Mouse (Mus musculus): ENCODE measurements at regions not wholly inside any gene's neighbourhood (a gene's known extent, or its start where the extent isn't known, plus 50 kb on each side); places are given as distances from the start of the nearest gene placed in this dataset.

DNA sequence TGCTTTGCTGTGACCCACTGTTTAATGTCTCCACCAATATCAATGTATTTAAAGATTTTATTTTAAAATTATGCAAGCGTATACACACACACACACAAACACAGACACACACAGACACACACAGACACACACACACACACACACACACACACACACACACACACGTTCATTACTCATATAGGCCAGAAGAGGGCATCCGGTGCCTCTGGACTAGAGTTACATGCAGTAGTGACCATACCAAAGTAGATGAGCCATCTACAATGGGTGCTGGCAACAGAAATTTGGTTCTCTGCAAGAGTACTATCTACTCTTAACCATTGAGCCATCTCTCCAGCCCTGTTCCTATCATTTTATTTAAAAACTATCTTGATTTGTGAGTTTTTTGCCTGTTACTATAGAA, 130.2 kb upstream of the Fstl4 start:
- Histone ChIP-seq H3K27me3 (replicated peaks; ENCODE audit: control insufficient read depth, insufficient read depth, low read length) (no peaks in the 10 kb centered on the region), H3K9ac (ENCODE audit: low read depth, low read length) (no peak overlapping the region), H3K9me3 (ENCODE audit: control insufficient read depth, low read length) (no peaks in the 10 kb centered on the region), H3K4me2 (ENCODE audit: low read depth, low read length) (no peak overlapping the region), H3K4me1 (ENCODE audit: control insufficient read depth, insufficient read depth, low read length) (no peaks in the 10 kb centered on the region), H3K4me3 (ENCODE audit: low read length) (no peak overlapping the region), H3K27ac (ENCODE audit: low read length) (no peak overlapping the region), H3K36me3 (ENCODE audit: control insufficient read depth, insufficient read depth, low read length) (no peaks in the 10 kb centered on the region)
- ATAC-seq, result no peak
- 73% methylated on average over 3 of the region's 3 CpGs for WGBS

DNA sequence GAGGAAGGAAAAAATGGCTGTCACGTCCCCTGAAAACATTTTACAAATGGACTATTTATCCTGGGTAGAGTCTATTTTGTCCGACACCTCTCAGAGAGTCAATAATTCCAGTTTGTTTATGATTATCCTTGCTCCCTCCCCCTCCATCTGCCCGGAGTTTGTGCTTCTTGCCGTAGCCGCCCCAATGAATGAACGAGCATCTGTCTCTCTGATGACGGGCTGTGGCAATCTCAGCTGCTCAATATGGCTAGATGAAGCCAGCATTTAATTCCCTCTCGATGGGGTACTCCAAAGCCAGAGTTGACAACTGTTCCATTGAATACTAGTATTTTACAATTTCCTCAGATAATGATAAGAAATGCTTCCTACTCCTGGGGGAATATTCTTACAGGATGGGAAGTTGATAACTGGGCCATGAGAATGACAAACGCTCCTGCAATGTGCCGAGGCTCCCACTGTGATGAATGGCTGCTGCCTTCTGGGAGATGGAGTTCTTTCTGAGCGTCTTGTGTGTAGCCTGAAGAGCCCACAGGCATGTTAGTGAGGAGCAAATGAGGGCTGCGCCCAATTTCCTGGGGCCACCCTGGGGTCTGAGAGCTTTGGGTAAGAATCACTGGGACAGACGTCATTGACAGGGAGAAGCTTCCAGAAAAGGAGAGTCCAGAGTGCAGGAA, 128.6 kb upstream of the Fstl4 start:
- no peak for ATAC-seq
- WGBS, result 53% methylated on average over 13 of the region's 13 CpGs
- no peaks in the 10 kb centered on the region for H3K4me1 ChIP-seq (ENCODE audit: control insufficient read depth, insufficient read depth, low read length)

DNA sequence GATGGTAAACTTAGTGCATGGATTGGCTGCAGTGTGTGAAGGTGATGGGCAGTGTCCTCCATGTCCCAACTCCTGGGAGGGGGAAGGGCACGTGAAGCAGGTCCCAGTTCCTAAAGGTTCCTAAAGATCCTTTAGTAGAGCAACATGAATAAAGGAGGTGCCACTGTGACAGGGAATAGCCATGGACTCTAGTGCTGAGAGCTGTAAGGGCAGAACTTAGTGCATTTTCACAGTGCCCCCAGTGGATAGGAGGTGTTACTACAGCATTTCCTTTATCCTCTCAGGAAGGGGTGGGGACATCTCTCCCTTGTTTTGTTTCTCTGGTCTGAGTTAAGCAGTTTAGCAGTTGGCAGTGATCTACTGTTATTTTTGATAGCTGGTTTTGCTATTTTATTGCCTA, 125.5 kb upstream of the Fstl4 start:
- Histone ChIP-seq H3K27ac (ENCODE audit: low read length) (no peak overlapping the region), H3K4me2 (ENCODE audit: low read depth, low read length) (no peak overlapping the region), H3K4me3 (ENCODE audit: low read length) (no peak overlapping the region), H3K27me3 (replicated peaks; ENCODE audit: control insufficient read depth, insufficient read depth, low read length) (no peaks in the 10 kb centered on the region), H3K9ac (ENCODE audit: low read depth, low read length) (no peak overlapping the region), H3K36me3 (ENCODE audit: control insufficient read depth, insufficient read depth, low read length) (no peaks in the 10 kb centered on the region), H3K4me1 (ENCODE audit: control insufficient read depth, insufficient read depth, low read length) (peaks cover 6% of the 10 kb centered on the region; the same call in 1 of the 2 replicates), H3K9me3 (ENCODE audit: control insufficient read depth, low read length) (no peaks in the 10 kb centered on the region)
- WGBS, result 89% methylated on average over 1 of the region's 1 CpGs
- no peak for ATAC-seq

More for the DNA sequence above, 128.6 kb upstream of the Fstl4 start:
- no peaks in the 10 kb centered on the region for H3K27me3 ChIP-seq (replicated peaks; ENCODE audit: control insufficient read depth, insufficient read depth, low read length)
- no peak overlapping the region for H3K4me3 ChIP-seq (ENCODE audit: low read length)
- no peak overlapping the region for H3K27ac ChIP-seq (ENCODE audit: low read length)
- H3K36me3 ChIP-seq (ENCODE audit: control insufficient read depth, insufficient read depth, low read length), result no peaks in the 10 kb centered on the region
- H3K4me2 ChIP-seq (ENCODE audit: low read depth, low read length), result no peak overlapping the region
- no peak overlapping the region for H3K9ac ChIP-seq (ENCODE audit: low read depth, low read length)
- no peaks in the 10 kb centered on the region for H3K9me3 ChIP-seq (ENCODE audit: control insufficient read depth, low read length)

DNA sequence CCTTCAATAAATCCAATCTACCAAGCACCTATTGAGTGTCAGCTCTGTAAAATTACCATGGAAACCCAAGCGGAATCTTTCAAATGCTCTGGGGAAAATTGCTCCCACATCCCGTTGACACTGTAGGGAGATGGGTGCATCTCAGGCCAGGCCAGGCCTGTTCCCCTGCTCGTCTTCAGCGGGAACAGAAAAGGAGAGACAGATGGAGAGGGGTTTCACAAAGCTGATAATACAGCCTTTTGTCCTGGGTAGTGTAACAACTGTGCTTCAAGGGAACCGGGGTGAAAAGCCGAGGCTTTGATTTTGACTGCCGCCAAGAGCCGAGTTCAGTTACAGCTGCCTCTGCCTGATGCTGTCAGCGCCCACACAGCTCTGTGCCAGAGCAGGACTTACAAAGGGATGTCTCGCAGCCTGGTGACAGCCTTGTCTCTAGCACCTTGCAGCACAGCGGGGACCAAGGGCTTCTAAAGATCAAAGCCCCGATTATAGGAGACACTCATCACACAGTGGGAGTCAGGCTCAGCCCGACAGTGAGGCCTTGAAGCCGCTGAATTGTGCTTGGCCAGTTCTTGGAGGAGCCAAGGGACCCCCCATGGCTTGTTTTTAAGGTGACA, 122.6 kb upstream of the Fstl4 start:
- WGBS, result 52% methylated on average over 14 of the region's 14 CpGs
- H3K36me3 ChIP-seq (ENCODE audit: control insufficient read depth, insufficient read depth, low read length), result no peaks in the 10 kb centered on the region
- no peaks in the 10 kb centered on the region for H3K9me3 ChIP-seq (ENCODE audit: control insufficient read depth, low read length)
- H3K4me1 ChIP-seq (ENCODE audit: control insufficient read depth, insufficient read depth, low read length), result peaks cover 12% of the 10 kb centered on the region
- H3K4me2 ChIP-seq (ENCODE audit: low read depth, low read length), result no peak overlapping the region
- no peak overlapping the region for H3K9ac ChIP-seq (ENCODE audit: low read depth, low read length)
- no peak overlapping the region for H3K27ac ChIP-seq (ENCODE audit: low read length)
- ATAC-seq, result no peak
- no peaks in the 10 kb centered on the region for H3K27me3 ChIP-seq (replicated peaks; ENCODE audit: control insufficient read depth, insufficient read depth, low read length)
- no peak overlapping the region for H3K4me3 ChIP-seq (ENCODE audit: low read length)

- no peak overlapping the region for H3K4me2 ChIP-seq (ENCODE audit: low read depth, low read length)
- H3K4me1 ChIP-seq (ENCODE audit: control insufficient read depth, insufficient read depth, low read length), result peaks cover 19% of the 10 kb centered on the region
- H3K27me3 ChIP-seq (replicated peaks; ENCODE audit: control insufficient read depth, insufficient read depth, low read length), result no peaks in the 10 kb centered on the region
- no peak overlapping the region for H3K9ac ChIP-seq (ENCODE audit: low read depth, low read length)
- H3K4me3 ChIP-seq (ENCODE audit: low read length), result no peak overlapping the region
- no peak overlapping the region for H3K27ac ChIP-seq (ENCODE audit: low read length)
- 18% methylated on average over 6 of the region's 6 CpGs for WGBS
- no peaks in the 10 kb centered on the region for H3K9me3 ChIP-seq (ENCODE audit: control insufficient read depth, low read length)
- no peaks in the 10 kb centered on the region for H3K36me3 ChIP-seq (ENCODE audit: control insufficient read depth, insufficient read depth, low read length)
- ATAC-seq, result peak; percentile 70
These were observed 120.2 kb upstream of the Fstl4 start for GRCm38 (mm10) chr11:52644081-52644768.

DNA sequence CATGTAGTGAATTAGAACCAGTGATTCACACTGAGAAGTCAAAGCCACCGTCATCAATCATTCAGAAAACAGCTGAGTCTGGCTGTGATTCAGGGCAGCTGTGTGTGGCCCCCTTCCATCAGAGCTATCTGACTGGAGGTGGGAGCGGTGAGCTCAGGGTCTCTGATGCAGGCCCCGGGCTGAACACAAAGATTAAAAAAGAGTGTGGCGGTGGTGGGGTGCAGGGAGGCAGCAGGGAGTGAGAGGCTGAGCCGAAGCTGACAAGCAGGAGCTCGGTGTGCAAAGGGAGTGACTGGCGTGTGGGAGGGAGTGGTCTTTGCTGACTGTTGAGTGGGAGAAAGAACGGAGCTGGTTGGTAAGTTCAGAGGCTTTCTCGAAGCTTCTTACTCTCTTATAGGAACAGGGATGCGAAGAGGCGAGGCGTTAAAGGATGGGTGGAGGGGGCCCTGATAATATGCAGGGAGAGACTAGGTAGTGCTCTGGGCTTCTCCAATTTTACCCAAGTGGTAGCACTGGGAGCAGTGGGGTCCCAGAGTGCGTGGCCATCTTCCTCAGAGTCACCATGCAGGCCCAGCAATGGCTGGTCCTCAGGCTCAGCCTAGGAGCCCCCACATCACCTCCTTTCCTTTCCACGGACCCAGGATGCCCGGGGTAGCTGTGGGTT, 116.1 kb upstream of the Fstl4 start:
- no peak for ATAC-seq
- Histone ChIP-seq H3K36me3 (ENCODE audit: control insufficient read depth, insufficient read depth, low read length) (no peaks in the 10 kb centered on the region), H3K4me2 (ENCODE audit: low read depth, low read length) (no peak overlapping the region), H3K27me3 (replicated peaks; ENCODE audit: control insufficient read depth, insufficient read depth, low read length) (no peaks in the 10 kb centered on the region), H3K4me1 (ENCODE audit: control insufficient read depth, insufficient read depth, low read length) (peaks cover 19% of the 10 kb centered on the region), H3K4me3 (ENCODE audit: low read length) (no peak overlapping the region), H3K27ac (ENCODE audit: low read length) (no peak overlapping the region), H3K9ac (ENCODE audit: low read depth, low read length) (no peak overlapping the region), H3K9me3 (ENCODE audit: control insufficient read depth, low read length) (no peaks in the 10 kb centered on the region)
- 45% methylated on average over 15 of the region's 15 CpGs for WGBS

- H3K4me1 ChIP-seq (ENCODE audit: control insufficient read depth, insufficient read depth, low read length), result peaks cover 13% of the 10 kb centered on the region
- no peaks in the 10 kb centered on the region for H3K36me3 ChIP-seq (ENCODE audit: control insufficient read depth, insufficient read depth, low read length)
- no peaks in the 10 kb centered on the region for H3K27me3 ChIP-seq (replicated peaks; ENCODE audit: control insufficient read depth, insufficient read depth, low read length)
- no peak for ATAC-seq
- no peaks in the 10 kb centered on the region for H3K9me3 ChIP-seq (ENCODE audit: control insufficient read depth, low read length)
- no peak overlapping the region for H3K9ac ChIP-seq (ENCODE audit: low read depth, low read length)
- H3K27ac ChIP-seq (ENCODE audit: low read length), result no peak overlapping the region
- no peak overlapping the region for H3K4me2 ChIP-seq (ENCODE audit: low read depth, low read length)
- WGBS, result 67% methylated on average over 8 of the region's 8 CpGs
- H3K4me3 ChIP-seq (ENCODE audit: low read length), result no peak overlapping the region
These were observed 115.5 kb upstream of the Fstl4 start for GRCm38 (mm10) chr11:52648849-52649400.

- no peaks in the 10 kb centered on the region for H3K27me3 ChIP-seq (replicated peaks; ENCODE audit: control insufficient read depth, insufficient read depth, low read length)
- no peak overlapping the region for H3K4me3 ChIP-seq (ENCODE audit: low read length)
- whole genome bisulfite sequencing, result 82% methylated on average over 7 of the region's 7 CpGs
- no peak overlapping the region for H3K9ac ChIP-seq (ENCODE audit: low read depth, low read length)
- no peak for ATAC-seq
- no peaks in the 10 kb centered on the region for H3K9me3 ChIP-seq (ENCODE audit: control insufficient read depth, low read length)
- H3K4me2 ChIP-seq (ENCODE audit: low read depth, low read length), result no peak overlapping the region
- H3K27ac ChIP-seq (ENCODE audit: low read length), result no peak overlapping the region
- H3K36me3 ChIP-seq (ENCODE audit: control insufficient read depth, insufficient read depth, low read length), result no peaks in the 10 kb centered on the region
- no peaks in the 10 kb centered on the region for H3K4me1 ChIP-seq (ENCODE audit: control insufficient read depth, insufficient read depth, low read length)
These were observed 109.8 kb upstream of the Fstl4 start for GRCm38 (mm10) chr11:52654640-52655039.

Data from intestine, embryonic 16.5 days (tissue).